Mouse (Mus musculus) hindbrain, embryonic 12.5 days (tissue): ENCODE data around the gene Cisd3. TPM values are rescaled to one million over a fixed set of nuclear protein-coding genes. Genes with fewer than 3 reads are reported as not detected.

Source experiments
- ATAC-seq: fragments of 200-750 bp; cut with Nextera tagmentation; 2 replicates; pipeline ENCODE4 v1.8.0; 2017; ENCODE audit warnings: moderate TSS enrichment; ENCODE audit not compliant: low FRiP score
- H3K27ac ChIP-seq: fragments of 300-500 bp; sonication (generic); 2 replicates; pipeline ENCODE4 v1.5.1; 2016; ENCODE audit warnings: mild to moderate bottlenecking
- H3K27me3 ChIP-seq: fragments of 300-500 bp; sonication (generic); 2 replicates; pipeline ENCODE4 v1.6.1; 2016; ENCODE audit warnings: mild to moderate bottlenecking
- H3K36me3 ChIP-seq: fragments of 300-500 bp; sonication (generic); 2 replicates; pipeline ENCODE4 v1.6.1; 2016; ENCODE audit warnings: mild to moderate bottlenecking
- H3K4me1 ChIP-seq: fragments of 300-500 bp; sonication (generic); 2 replicates; pipeline ENCODE4 v1.6.1; 2016
- H3K4me2 ChIP-seq: fragments of 300-500 bp; sonication (generic); replicated peaks from 2 replicates; pipeline ENCODE4 v1.6.1; 2016; ENCODE audit warnings: mild to moderate bottlenecking
- H3K4me3 ChIP-seq: fragments of 300-500 bp; sonication (generic); 2 replicates; pipeline ENCODE4 v1.5.1; 2016; ENCODE audit warnings: mild to moderate bottlenecking
- H3K9ac ChIP-seq: fragments of 300-500 bp; sonication (generic); 2 replicates; pipeline ENCODE4 v1.6.1; 2016; ENCODE audit warnings: mild to moderate bottlenecking, moderate library complexity
- H3K9me3 ChIP-seq: fragments of 300-500 bp; sonication (generic); replicated peaks from 2 replicates; pipeline ENCODE4 v1.6.1; 2016; ENCODE audit warnings: mild to moderate bottlenecking
- WGBS: fragments of 180-500 bp; shearing (Covaris S2); methylation state at CpG from one replicate; pipeline ENCODE4 v1.1.7; 2016; 5-methylcytosine and 5-hydroxymethylcytosine counted together
- polyA plus RNA-seq: library from polyadenylated mRNA; unstranded; fragments of >200 nt; fragmentation: Nextera tagmentation; extraction: Ambion mirVana; gene quantifications from 2 replicates; pipeline ENCODE4 v1.2.1, GENCODE M21; 2016

The Cisd3 gene
- polyA plus RNA-seq, 1 experiment from 2014 or later: 17.1 TPM

DNA sequence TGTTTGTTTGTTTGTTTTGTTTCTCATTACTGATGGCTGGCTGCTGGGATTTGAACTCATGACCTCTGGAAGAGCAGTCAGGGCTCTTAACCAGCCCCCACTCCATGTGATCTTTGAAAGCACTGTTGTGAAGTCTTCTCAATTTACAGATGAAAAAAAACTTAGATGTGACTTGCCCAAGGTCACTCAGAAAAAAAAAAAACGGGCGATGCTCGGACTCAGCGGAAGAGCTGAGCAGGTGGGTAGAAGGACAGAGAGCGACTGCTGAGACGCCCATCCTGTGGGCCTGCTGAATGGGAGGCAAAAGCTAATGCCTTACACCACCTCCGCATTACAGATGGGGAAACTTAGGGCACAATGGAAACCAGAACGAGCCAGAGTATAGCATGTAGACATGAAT lies 11.0 kb downstream of the Cisd3 start:
- H3K4me2 ChIP-seq: peak overlapping the region; percentile 87
- H3K27ac ChIP-seq: peak overlapping the region; percentile 64; the same call in 1 of the 2 replicates
- peaks cover 16% of the 10 kb centered on the region for H3K36me3 ChIP-seq
- 71% methylated on average over 8 of the region's 8 CpGs for WGBS
- ATAC-seq: no peak
- H3K4me3 ChIP-seq: no peak overlapping the region; the same call in 1 of the 2 replicates
- H3K27me3 ChIP-seq: no peaks in the 10 kb centered on the region
- no peak overlapping the region for H3K9ac ChIP-seq
- peaks cover 52% of the 10 kb centered on the region for H3K4me1 ChIP-seq
- H3K9me3 ChIP-seq: no peaks in the 10 kb centered on the region

DNA sequence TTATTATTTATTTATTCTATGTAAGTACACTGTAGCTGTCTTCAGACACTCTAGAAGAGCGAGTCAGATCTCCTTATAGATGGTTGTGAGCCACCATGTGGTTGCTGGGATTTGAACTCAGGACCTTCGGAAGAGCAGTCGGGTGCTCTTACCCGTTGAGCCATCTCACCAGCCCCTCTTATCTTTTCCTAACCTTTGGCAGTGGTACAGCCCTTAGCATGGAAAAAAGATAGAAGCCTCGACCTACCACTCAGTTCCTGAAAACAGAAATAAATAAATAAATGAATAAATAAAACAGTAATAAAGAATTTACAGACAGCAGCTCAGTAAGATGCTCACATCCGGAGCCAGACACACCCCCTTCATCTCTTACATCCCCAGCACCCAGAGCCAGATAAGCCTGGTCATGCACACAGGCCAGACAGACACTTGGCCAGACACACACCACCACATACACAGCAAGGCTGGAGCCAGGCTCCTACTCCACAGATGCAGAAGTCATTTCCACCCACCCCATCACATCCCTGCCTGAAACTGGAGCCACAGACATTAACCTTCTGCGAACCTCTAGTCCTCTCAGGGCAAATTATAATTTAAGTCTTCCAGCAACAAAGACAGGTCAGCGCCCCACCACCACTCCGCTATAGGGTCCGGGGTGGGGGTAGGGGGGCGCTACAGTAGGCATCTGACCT lies 11.7 kb downstream of the Cisd3 start:
- H3K4me2 ChIP-seq: peak overlapping the region; percentile 87
- peak overlapping the region; percentile 85 for H3K4me3 ChIP-seq
- no peaks in the 10 kb centered on the region for H3K9me3 ChIP-seq
- peak overlapping the region; percentile 83 for H3K9ac ChIP-seq
- peaks cover 10% of the 10 kb centered on the region for H3K36me3 ChIP-seq
- WGBS: 60% methylated on average over 11 of the region's 11 CpGs
- peak overlapping the region; percentile 99; the same call in 1 of the 2 replicates for H3K27ac ChIP-seq
- peaks cover 56% of the 10 kb centered on the region for H3K4me1 ChIP-seq
- ATAC-seq: no peak
- H3K27me3 ChIP-seq: no peaks in the 10 kb centered on the region

DNA sequence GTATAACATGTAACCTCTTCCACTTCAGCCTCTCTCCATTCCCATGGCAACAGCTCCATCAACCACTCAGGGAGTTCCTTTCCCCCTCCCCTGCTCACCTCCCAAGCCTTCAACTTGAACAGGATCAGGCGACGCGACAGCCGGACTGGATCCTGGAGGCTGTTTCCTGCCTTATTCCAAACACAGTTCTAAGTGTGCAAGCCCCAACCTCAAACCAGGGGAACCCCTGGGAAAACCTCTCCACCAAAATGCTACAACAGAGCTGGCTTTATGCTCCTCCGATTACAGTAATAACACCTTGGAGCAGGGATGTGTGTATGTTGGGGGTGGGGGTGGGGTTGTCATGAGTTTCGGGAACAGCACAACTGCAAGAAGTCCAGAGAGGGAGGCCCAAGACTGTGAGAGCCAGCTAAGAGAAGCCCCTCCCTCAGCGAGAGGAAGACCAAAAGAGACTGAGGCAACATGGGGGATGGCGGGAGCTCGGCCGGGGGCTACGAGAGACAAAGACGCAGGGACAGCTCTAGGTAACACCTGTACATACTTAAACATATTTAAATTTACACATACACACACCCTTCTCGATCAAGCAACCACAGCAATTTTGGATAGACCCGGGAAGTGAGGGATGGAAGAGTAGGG lies 12.4 kb downstream of the Cisd3 start:
- Histone ChIP-seq H3K36me3 (peaks cover 4% of the 10 kb centered on the region; the same call in 1 of the 2 replicates), H3K9me3 (no peaks in the 10 kb centered on the region), H3K27me3 (no peaks in the 10 kb centered on the region), H3K27ac (peak overlapping the region; percentile 99), H3K4me2 (peak overlapping the region; percentile 87), H3K4me1 (peaks cover 56% of the 10 kb centered on the region), H3K4me3 (peak overlapping the region; percentile 85), H3K9ac (peak overlapping the region; percentile 83)
- ATAC-seq: no peak
- WGBS: 2% methylated on average over 14 of the region's 14 CpGs

DNA sequence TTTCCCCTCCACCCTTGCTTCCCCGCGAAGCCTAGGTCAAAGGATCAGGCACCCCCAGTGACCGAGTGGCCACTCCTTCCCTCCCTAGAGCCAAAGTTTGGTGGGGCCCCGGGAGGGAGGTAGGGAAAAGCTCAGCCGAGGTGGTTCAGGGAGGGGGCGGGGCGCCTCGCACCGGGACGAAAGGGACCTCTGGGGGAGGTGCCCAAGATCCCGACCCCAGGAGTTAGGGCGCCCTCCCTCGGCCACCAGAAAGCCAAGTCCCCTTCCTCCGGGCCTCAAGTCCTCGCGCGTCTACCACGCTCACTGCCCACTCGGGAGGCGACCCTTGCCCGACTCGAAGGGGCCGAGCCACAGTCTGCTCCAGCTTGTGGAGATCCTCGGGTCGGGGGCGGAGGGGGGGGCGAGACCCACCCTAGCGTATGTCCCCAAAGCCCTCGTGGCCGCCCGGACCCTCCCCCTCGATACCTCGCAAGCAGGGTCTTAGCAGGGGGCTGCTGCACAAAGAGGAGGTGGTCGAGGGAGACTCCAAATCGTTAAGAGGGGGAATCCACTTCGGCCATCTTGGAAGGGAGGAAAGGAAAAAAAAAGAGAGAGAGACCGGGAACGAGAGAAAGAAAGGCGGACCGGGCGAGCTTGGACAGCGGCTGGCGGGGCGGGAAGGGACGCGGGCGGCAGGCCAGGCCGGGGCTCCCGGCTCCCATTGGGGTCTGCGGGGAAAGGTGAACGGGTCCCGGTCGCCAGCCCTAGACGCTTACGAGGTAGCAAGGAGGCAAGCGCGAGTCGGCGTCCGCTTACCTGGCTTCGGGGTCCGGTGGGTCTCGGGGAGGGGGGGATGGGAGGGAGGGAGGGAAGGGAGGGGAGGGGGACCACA lies 13.3 kb downstream of the Cisd3 start:
- Histone ChIP-seq H3K27me3 (no peaks in the 10 kb centered on the region), H3K4me1 (peaks cover 56% of the 10 kb centered on the region), H3K27ac (peak overlapping the region; percentile 99), H3K4me2 (peak overlapping the region; percentile 87), H3K9ac (peak overlapping the region; percentile 83), H3K9me3 (no peaks in the 10 kb centered on the region), H3K36me3 (no peaks in the 10 kb centered on the region), H3K4me3 (peak overlapping the region; percentile 85)
- ATAC-seq: peak; percentile 1; the same call in 1 of the 2 replicates
- WGBS: under 1% methylated on average over 60 of the region's 63 CpGs

DNA sequence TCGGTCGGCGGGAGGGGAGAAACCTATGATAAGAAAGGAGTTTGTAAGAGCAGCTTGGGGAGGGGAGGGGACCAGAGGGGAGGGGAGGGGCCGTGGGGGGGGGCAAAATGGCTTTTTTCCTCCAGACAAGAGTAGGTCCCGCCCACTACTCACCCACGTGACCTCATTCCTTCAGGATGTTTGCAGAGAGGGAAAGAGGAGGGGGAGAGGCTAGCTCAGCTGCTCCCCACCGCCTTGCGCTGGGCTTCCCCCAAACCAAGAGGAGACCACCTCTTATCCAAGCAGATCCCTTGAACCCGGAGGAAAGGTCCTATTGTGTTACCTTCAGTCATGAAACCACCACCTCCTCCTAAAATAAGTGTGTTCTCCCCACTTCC lies 14.0 kb downstream of the Cisd3 start:
- Histone ChIP-seq H3K4me1 (peaks cover 56% of the 10 kb centered on the region), H3K4me3 (peak overlapping the region; percentile 85), H3K4me2 (peak overlapping the region; percentile 87), H3K27ac (peak overlapping the region; percentile 99), H3K9me3 (no peaks in the 10 kb centered on the region), H3K36me3 (no peaks in the 10 kb centered on the region), H3K27me3 (no peaks in the 10 kb centered on the region), H3K9ac (peak overlapping the region; percentile 83)
- WGBS: 2% methylated on average over 6 of the region's 9 CpGs
- ATAC-seq: peak; percentile 39

DNA sequence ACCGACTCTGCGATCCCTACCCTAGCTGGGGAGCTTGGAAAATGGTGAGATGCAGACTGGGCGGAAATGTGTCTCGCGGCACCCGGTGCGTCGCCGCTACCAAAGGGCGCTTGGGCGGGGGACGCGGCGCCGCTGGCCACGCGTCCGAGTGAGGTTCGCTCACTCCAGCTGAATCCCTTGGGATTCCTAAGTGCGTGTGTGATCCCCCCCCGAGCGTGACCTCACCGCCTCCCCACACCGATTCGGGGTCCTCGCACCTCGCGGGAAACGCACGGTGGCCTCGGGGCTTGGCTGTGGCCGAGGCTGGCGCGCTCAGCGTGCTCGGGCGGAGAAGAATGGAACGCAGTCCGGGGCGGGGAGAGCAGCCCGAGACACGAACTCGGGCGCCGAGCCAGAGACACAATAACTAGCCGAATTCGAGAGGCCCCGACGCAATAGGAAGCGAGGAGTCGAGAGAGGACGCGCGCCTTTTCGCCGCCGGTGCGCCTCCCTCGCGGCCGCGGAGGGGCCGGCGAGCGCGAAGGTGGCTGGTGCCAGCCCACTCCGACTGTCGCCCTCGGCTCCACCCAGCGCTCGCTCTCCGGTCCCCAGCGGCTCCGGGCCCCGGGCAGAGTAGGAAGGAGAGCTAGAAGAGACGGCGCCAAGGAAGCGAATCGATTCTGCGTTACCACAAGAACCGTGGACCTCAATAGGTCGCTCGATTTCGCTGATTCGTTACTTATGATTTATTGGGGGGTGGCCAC lies 14.5 kb downstream of the Cisd3 start, which contains the start of gene Pcgf2:
Gene Pcgf2 (minus strand): TSS at position 495 of the 743 bp plus-strand sequence.
- Histone ChIP-seq H3K27ac (peak within 1 kb of the TSS; percentile 99), H3K4me1 (peaks cover 53% of the 10 kb centered on the region), H3K4me2 (peak within 1 kb of the TSS; percentile 87), H3K9me3 (no peaks in the 10 kb centered on the region), H3K36me3 (no peaks in the 10 kb centered on the region), H3K9ac (peak within 1 kb of the TSS; percentile 83), H3K4me3 (peak within 1 kb of the TSS; percentile 85), H3K27me3 (no peaks in the 10 kb centered on the region)
- under 1% methylated on average over 85 of the region's 85 CpGs for WGBS
- ATAC-seq: peak; percentile 23

DNA sequence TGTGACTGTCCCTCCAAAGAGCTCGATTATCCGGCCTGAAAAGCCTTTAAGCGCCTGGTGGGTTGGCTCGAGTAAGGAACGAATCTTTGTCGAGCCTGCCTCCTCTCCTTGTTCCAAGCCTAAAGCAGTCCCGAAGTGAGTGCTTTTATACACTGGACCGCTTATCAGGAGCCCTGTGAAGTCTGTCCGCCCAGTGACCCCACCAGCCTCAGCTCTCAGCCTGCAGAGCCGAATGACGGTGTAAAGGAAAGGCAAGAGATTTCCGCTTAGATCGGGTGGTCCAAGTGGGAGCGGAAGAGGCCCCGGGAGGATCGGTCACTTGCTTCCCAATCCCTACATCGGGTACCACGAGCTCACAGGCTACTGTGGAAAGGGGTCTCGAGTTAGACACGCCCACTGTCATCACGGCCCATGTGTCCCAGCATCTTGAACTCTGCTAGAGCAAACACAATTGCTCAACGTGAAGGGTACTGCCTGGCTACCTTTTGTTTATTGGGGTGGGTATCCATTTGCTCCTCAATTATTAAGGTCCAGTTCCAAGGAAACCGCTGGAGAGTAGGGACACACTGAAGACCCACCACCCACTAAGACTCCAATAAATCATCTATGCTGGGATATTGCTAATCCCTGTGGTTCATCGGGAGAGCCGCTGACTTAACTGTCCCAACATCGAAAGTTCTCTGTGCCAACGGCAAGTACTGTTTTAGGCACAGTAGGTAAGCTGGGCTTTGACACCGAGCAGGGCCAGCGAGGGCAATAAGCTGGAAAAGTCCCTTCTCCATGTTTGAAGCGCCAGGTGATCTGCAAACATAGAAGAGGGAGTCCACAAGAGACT lies 15.3 kb downstream of the Cisd3 start:
- Histone ChIP-seq H3K4me2 (peak overlapping the region; percentile 87), H3K36me3 (peaks cover 3% of the 10 kb centered on the region; the same call in 1 of the 2 replicates), H3K27ac (peak overlapping the region; percentile 99), H3K9me3 (no peaks in the 10 kb centered on the region), H3K27me3 (no peaks in the 10 kb centered on the region), H3K4me3 (peak overlapping the region; percentile 85), H3K9ac (peak overlapping the region; percentile 83), H3K4me1 (peaks cover 45% of the 10 kb centered on the region)
- no peak for ATAC-seq
- 17% methylated on average over 30 of the region's 30 CpGs for WGBS

DNA sequence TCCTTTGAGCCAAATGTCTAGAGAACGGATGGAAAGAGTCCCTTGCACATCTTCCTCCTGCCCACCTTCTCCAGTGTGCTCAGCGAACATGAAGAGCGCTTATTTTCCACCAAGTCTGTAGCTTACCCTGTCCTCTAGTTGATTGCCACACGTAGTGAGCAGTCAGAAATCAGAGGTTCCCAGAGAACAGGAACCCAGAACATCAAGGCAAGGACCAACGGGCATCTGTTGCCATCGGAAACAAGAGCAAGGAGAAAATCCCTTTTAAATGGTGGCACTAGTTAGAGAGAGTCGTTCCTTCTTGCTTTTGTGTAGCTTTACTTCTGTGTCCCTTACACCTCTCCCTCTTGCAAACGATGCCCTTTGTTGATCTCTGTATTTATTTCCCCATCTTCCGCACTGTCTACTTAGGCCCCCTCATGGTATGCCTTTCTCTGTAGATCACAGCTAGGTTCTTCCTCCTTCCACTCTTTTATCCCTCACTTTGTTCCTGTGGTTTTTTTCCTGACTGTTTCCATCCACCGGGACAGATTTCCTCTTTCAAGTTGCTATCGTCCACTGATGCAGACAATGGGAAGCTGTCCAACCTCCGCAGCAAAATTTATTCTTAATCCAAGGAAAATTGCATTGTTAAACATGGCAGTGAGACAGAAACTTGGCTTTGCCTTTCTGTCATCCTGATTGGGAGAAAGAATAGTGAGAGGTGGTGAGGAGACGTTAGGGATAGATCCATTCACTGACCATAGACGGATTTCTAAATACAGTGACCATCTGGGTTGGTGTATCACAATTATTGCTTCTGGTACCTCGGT lies 16.2 kb downstream of the Cisd3 start:
- ATAC-seq: no peak
- Histone ChIP-seq H3K4me3 (peak overlapping the region; percentile 85), H3K36me3 (peaks cover 11% of the 10 kb centered on the region), H3K4me2 (peak overlapping the region; percentile 87), H3K27ac (peak overlapping the region; percentile 30; the same call in 1 of the 2 replicates), H3K9ac (peak overlapping the region; percentile 59; the same call in 1 of the 2 replicates), H3K4me1 (peaks cover 37% of the 10 kb centered on the region), H3K27me3 (no peaks in the 10 kb centered on the region), H3K9me3 (no peaks in the 10 kb centered on the region)
- 54% methylated on average over 15 of the region's 15 CpGs for WGBS

GRCm38 (mm10) chr11:97702393-97702745 lies 16.7 kb downstream of the Cisd3 start:
- Histone ChIP-seq H3K4me2 (peak overlapping the region; percentile 87), H3K27me3 (no peaks in the 10 kb centered on the region), H3K9ac (peak overlapping the region; percentile 59), H3K36me3 (peaks cover 17% of the 10 kb centered on the region), H3K9me3 (no peaks in the 10 kb centered on the region), H3K4me1 (peaks cover 31% of the 10 kb centered on the region), H3K27ac (peak overlapping the region; percentile 64), H3K4me3 (peak overlapping the region; percentile 85)
- under 1% methylated on average over 24 of the region's 24 CpGs for WGBS
- ATAC-seq: peak; percentile 3; the same call in 1 of the 2 replicates

GRCm38 (mm10) chr11:97703039-97703826 lies 17.6 kb downstream of the Cisd3 start, which contains the start of gene Psmb3:
TSS of gene Psmb3 (plus strand) at chr11:97703399.
- H3K27me3 ChIP-seq: no peaks in the 10 kb centered on the region
- WGBS: under 1% methylated on average over 35 of the region's 35 CpGs
- H3K4me1 ChIP-seq: peaks cover 23% of the 10 kb centered on the region
- peak; percentile 81 for ATAC-seq
- H3K4me2 ChIP-seq: peak within 1 kb of the TSS; percentile 87
- peak within 1 kb of the TSS; percentile 85 for H3K4me3 ChIP-seq
- H3K9me3 ChIP-seq: no peaks in the 10 kb centered on the region
- H3K36me3 ChIP-seq: peaks cover 25% of the 10 kb centered on the region
- peak within 1 kb of the TSS; percentile 68 for H3K27ac ChIP-seq
- H3K9ac ChIP-seq: peak within 1 kb of the TSS; percentile 80
